Mouse (Mus musculus) kidney, postnatal 0 days (tissue): ENCODE results near the gene Satb2. TPM values are rescaled to one million over a fixed set of nuclear protein-coding genes. Genes with fewer than 3 reads are reported as not detected.

Source experiments
- ATAC-seq: fragments of 200-750 bp; cut with Nextera tagmentation; replicated peaks from 2 replicates; pipeline ENCODE4 v1.8.0; 2017; ENCODE audit warnings: low read depth, moderate number of reproducible peaks, moderate TSS enrichment, moderate library complexity; ENCODE audit not compliant: low FRiP score
- DNase-seq: peaks from one replicate; pipeline ENCODE4 v3.0.0-alpha.2; 2016; ENCODE audit warnings: low spot score
- H3K27ac ChIP-seq: fragments of 300-500 bp; sonication (generic); 2 replicates; pipeline ENCODE4 v1.5.1; 2014; ENCODE audit warnings: mild to moderate bottlenecking
- H3K27me3 ChIP-seq: fragments of 300-500 bp; sonication (generic); 2 replicates; pipeline ENCODE4 v1.6.1; 2014; ENCODE audit warnings: low read length, mixed read lengths; ENCODE audit not compliant: insufficient read depth
- H3K36me3 ChIP-seq: fragments of 300-500 bp; sonication (generic); 2 replicates; pipeline ENCODE4 v1.6.1; 2014; ENCODE audit warnings: low read length, mixed read lengths; ENCODE audit not compliant: insufficient read depth
- H3K4me1 ChIP-seq: fragments of 300-500 bp; sonication (generic); replicated peaks from 2 replicates; pipeline ENCODE4 v1.6.1; 2014; ENCODE audit warnings: antibody characterized with exemption, low read length, mixed read lengths; ENCODE audit not compliant: insufficient read depth
- H3K4me2 ChIP-seq: fragments of 300-500 bp; sonication (generic); 2 replicates; pipeline ENCODE4 v1.6.1; 2014; ENCODE audit warnings: mild to moderate bottlenecking, low read length, moderate library complexity, mixed read lengths
- H3K4me3 ChIP-seq: fragments of 300-500 bp; sonication (generic); replicated peaks from 2 replicates; pipeline ENCODE4 v1.5.1; 2014; ENCODE audit warnings: low read depth, low read length
- H3K9ac ChIP-seq: fragments of 300-500 bp; sonication (generic); 2 replicates; pipeline ENCODE4 v1.6.1; 2014; ENCODE audit warnings: low read depth, low read length
- H3K9me3 ChIP-seq: fragments of 300-500 bp; sonication (generic); replicated peaks from 2 replicates; pipeline ENCODE4 v1.6.1; 2016; ENCODE audit warnings: low read length, inconsistent platforms, mixed read lengths
- CTCF ChIP-seq: IDR thresholded peaks from 2 replicates; pipeline ENCODE4 v1.5.1; 2016; ENCODE audit warnings: antibody characterized with exemption, low read depth, mild to moderate bottlenecking, moderate library complexity
- WGBS: fragments of 180-500 bp; shearing (Covaris S2); extraction: QIAGEN DNeasy Blood & Tissue Kit; methylation state at CpG from one replicate; pipeline ENCODE4 v1.1.7; 2014; 5-methylcytosine and 5-hydroxymethylcytosine counted together
- polyA plus RNA-seq: library from polyadenylated mRNA; unstranded; fragments of >200 nt; fragmentation: Nextera tagmentation; extraction: Ambion mirVana; gene quantifications from 2 replicates; pipeline ENCODE4 v1.2.1, GENCODE M21; 2015

The Satb2 gene
- polyA plus RNA-seq, 1 experiment from 2014 or later: 2.8 TPM

GRCm38 (mm10) chr1:56857202-56857601 lies 121.2 kb downstream of the Satb2 start:
- Histone ChIP-seq H3K36me3 (no peaks in the 10 kb centered on the region), H3K9me3 (no peaks in the 10 kb centered on the region), H3K4me2 (no peak overlapping the region), H3K27ac (no peak overlapping the region), H3K9ac (no peak overlapping the region), H3K4me1 (no peaks in the 10 kb centered on the region), H3K27me3 (no peaks in the 10 kb centered on the region), H3K4me3 (no peak overlapping the region)
- no peak for DNase-seq
- TF ChIP-seq CTCF: no peak
- WGBS: 73% methylated on average over 8 of the region's 8 CpGs
- ATAC-seq: no peak

- no peak for DNase-seq
- no peak overlapping the region for H3K27ac ChIP-seq
- no peak overlapping the region for H3K9ac ChIP-seq
- 92% methylated on average over 8 of the region's 8 CpGs for WGBS
- H3K4me2 ChIP-seq: no peak overlapping the region
- no peaks in the 10 kb centered on the region for H3K4me1 ChIP-seq
- H3K36me3 ChIP-seq: no peaks in the 10 kb centered on the region
- H3K9me3 ChIP-seq: no peaks in the 10 kb centered on the region
- no peaks in the 10 kb centered on the region for H3K27me3 ChIP-seq
- ATAC-seq: no peak
- TF ChIP-seq CTCF: no peak
- no peak overlapping the region for H3K4me3 ChIP-seq
Observed at GRCm38 (mm10) chr1:56850446-56850845, 128.0 kb downstream of the Satb2 start.

GRCm38 (mm10) chr1:56846358-56846757 lies 132.1 kb downstream of the Satb2 start:
- no peaks in the 10 kb centered on the region for H3K9me3 ChIP-seq
- H3K4me2 ChIP-seq: no peak overlapping the region
- H3K4me1 ChIP-seq: no peaks in the 10 kb centered on the region
- 94% methylated on average over 9 of the region's 9 CpGs for WGBS
- TF ChIP-seq CTCF: no peak
- DNase-seq: no peak
- no peaks in the 10 kb centered on the region for H3K36me3 ChIP-seq
- no peak overlapping the region for H3K9ac ChIP-seq
- no peak overlapping the region for H3K27ac ChIP-seq
- H3K4me3 ChIP-seq: no peak overlapping the region
- ATAC-seq: no peak
- no peaks in the 10 kb centered on the region for H3K27me3 ChIP-seq

- ATAC-seq (no peak), DNase-seq (no peak)
- no peak overlapping the region for H3K9ac ChIP-seq
- no peak overlapping the region for H3K4me2 ChIP-seq
- WGBS: 84% methylated on average over 8 of the region's 8 CpGs
- H3K4me3 ChIP-seq: no peak overlapping the region
- no peak overlapping the region for H3K27ac ChIP-seq
- H3K9me3 ChIP-seq: no peaks in the 10 kb centered on the region
- H3K36me3 ChIP-seq: no peaks in the 10 kb centered on the region
- H3K4me1 ChIP-seq: no peaks in the 10 kb centered on the region
- no peak for TF ChIP-seq CTCF
- no peaks in the 10 kb centered on the region for H3K27me3 ChIP-seq
Observed at GRCm38 (mm10) chr1:56845523-56846118, 132.8 kb downstream of the Satb2 start.

- H3K27me3 ChIP-seq: no peaks in the 10 kb centered on the region
- H3K4me2 ChIP-seq: no peak overlapping the region
- no peak overlapping the region for H3K4me3 ChIP-seq
- no peak for DNase-seq
- no peaks in the 10 kb centered on the region for H3K9me3 ChIP-seq
- H3K4me1 ChIP-seq: no peaks in the 10 kb centered on the region
- no peaks in the 10 kb centered on the region for H3K36me3 ChIP-seq
- no peak for TF ChIP-seq CTCF
- WGBS: 17% methylated on average over 10 of the region's 10 CpGs
- no peak overlapping the region for H3K9ac ChIP-seq
- no peak overlapping the region for H3K27ac ChIP-seq
- ATAC-seq: no peak
Observed at GRCm38 (mm10) chr1:56844551-56845330, 133.7 kb downstream of the Satb2 start.

GRCm38 (mm10) chr1:56838901-56839300 lies 139.5 kb downstream of the Satb2 start:
- Histone ChIP-seq H3K4me1 (no peaks in the 10 kb centered on the region), H3K4me2 (no peak overlapping the region), H3K27ac (no peak overlapping the region), H3K27me3 (no peaks in the 10 kb centered on the region), H3K4me3 (no peak overlapping the region), H3K36me3 (no peaks in the 10 kb centered on the region), H3K9me3 (no peaks in the 10 kb centered on the region), H3K9ac (no peak overlapping the region)
- no peak for TF ChIP-seq CTCF
- 26% methylated on average over 1 of the region's 1 CpGs for WGBS
- peak; percentile 78 for DNase-seq
- no peak for ATAC-seq
